Mouse (Mus musculus): Measurements from ENCODE around the gene Med27. TPM values are rescaled to one million over a fixed set of nuclear protein-coding genes. Genes with fewer than 3 reads are reported as not detected.

The Med27 gene
- polyA plus RNA-seq, 1 experiment: 99.7 TPM

GRCm38 (mm10) chr2:29532173-29532572 is 185.6 kb downstream of the Med27 start:
- no peak for TF ChIP-seq FLI1 (IDR thresholded peaks at IDR 0.05; ENCODE audit: low read length)
- TF ChIP-seq GATA1 (IDR thresholded peaks at IDR 0.05; ENCODE audit: borderline replicate concordance, low read length): no peak
- Histone ChIP-seq H3K4me1 (no peaks in the 10 kb centered on the region), H3K27me3 (replicated peaks) (peaks cover 49% of the 10 kb centered on the region), H3K4me3 (replicated peaks) (no peak overlapping the region), H3K9me3 (no peaks in the 10 kb centered on the region), H3K36me3 (replicated peaks; ENCODE audit: low read length) (no peaks in the 10 kb centered on the region)

DNA sequence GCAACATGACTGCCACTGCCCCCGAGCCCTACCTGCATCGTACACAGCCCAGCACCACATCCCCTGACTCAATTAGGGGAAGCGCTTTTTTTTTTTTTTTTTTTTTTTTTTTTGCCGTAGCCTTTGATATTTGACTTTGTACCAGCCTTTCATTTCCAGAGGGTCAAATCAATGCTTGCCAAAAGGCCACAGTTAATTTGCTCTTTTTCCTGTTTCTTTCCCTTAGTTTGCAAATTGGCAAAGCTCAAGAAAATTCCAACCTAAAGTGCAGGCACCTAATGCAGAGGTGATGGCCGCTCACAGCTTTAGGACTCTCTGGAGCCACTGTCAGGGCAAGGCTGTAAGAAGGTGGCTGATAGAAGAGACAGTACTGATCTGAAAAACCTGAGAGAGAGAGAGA is 186.3 kb downstream of the Med27 start:
- H3K4me1 ChIP-seq: no peaks in the 10 kb centered on the region
- TF ChIP-seq FLI1 (IDR thresholded peaks at IDR 0.05; ENCODE audit: low read length) (no peak), GATA1 (IDR thresholded peaks at IDR 0.05; ENCODE audit: borderline replicate concordance, low read length) (no peak)
- H3K27me3 ChIP-seq (replicated peaks): peaks cover 56% of the 10 kb centered on the region
- no peaks in the 10 kb centered on the region for H3K9me3 ChIP-seq
- H3K36me3 ChIP-seq (replicated peaks; ENCODE audit: low read length): no peaks in the 10 kb centered on the region
- no peak overlapping the region for H3K4me3 ChIP-seq (replicated peaks)

GRCm38 (mm10) chr2:29535566-29536244 is 189.1 kb downstream of the Med27 start:
- Histone ChIP-seq H3K4me3 (replicated peaks) (no peak overlapping the region), H3K27me3 (replicated peaks) (peaks cover 70% of the 10 kb centered on the region), H3K4me1 (no peaks in the 10 kb centered on the region), H3K9me3 (no peaks in the 10 kb centered on the region), H3K36me3 (replicated peaks; ENCODE audit: low read length) (no peaks in the 10 kb centered on the region)
- no peak for TF ChIP-seq FLI1 (IDR thresholded peaks at IDR 0.05; ENCODE audit: low read length)
- no peak for TF ChIP-seq GATA1 (IDR thresholded peaks at IDR 0.05; ENCODE audit: borderline replicate concordance, low read length)

DNA sequence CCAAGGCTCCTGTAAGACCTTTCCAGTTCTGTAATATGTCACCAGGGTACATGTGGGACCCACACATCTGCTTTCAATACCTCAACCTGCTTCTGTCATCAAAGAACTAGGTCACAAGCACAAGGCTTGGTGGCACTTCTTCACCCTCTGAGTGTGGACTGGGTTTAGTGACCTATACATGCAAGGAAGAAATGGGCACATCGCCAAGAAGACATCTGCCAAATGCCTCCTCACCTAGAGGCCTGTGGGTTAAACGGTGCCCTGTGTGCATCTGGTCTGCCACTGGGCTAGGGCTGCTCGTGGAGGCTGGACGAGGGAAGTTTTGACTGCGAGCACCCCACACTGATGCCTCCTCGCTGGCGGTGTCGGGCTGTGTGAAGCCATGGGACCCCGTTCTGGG is 189.9 kb downstream of the Med27 start:
- H3K4me1 ChIP-seq: no peaks in the 10 kb centered on the region
- no peak overlapping the region for H3K4me3 ChIP-seq (replicated peaks)
- no peaks in the 10 kb centered on the region for H3K36me3 ChIP-seq (replicated peaks; ENCODE audit: low read length)
- no peaks in the 10 kb centered on the region for H3K9me3 ChIP-seq
- no peak for TF ChIP-seq FLI1 (IDR thresholded peaks at IDR 0.05; ENCODE audit: low read length)
- TF ChIP-seq GATA1 (IDR thresholded peaks at IDR 0.05; ENCODE audit: borderline replicate concordance, low read length): no peak
- H3K27me3 ChIP-seq (replicated peaks): peaks cover 69% of the 10 kb centered on the region

DNA sequence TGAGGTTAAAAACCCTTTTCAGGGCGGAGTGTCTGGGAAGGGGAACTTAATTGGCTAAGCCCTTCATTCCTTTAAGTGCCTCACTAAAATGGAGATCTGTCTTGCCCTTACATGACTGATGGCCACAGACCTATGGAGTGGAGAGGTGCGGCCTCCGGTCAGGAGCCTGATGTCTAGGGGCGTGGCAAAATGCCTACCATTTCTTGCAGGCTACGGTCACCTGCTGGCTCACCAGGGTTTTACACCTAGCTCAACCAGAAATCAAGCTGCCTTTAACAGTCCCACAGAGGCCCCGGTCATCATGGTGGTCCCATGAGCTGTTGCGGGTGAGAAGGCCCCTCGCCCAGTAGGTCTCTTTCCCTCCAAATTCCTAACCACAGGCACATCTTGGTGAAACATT is 190.7 kb downstream of the Med27 start:
- Histone ChIP-seq H3K9me3 (no peaks in the 10 kb centered on the region), H3K4me1 (no peaks in the 10 kb centered on the region), H3K36me3 (replicated peaks; ENCODE audit: low read length) (no peaks in the 10 kb centered on the region), H3K4me3 (replicated peaks) (no peak overlapping the region), H3K27me3 (replicated peaks) (peaks cover 69% of the 10 kb centered on the region)
- no peak for TF ChIP-seq GATA1 (IDR thresholded peaks at IDR 0.05; ENCODE audit: borderline replicate concordance, low read length)
- TF ChIP-seq FLI1 (IDR thresholded peaks at IDR 0.05; ENCODE audit: low read length): no peak

DNA sequence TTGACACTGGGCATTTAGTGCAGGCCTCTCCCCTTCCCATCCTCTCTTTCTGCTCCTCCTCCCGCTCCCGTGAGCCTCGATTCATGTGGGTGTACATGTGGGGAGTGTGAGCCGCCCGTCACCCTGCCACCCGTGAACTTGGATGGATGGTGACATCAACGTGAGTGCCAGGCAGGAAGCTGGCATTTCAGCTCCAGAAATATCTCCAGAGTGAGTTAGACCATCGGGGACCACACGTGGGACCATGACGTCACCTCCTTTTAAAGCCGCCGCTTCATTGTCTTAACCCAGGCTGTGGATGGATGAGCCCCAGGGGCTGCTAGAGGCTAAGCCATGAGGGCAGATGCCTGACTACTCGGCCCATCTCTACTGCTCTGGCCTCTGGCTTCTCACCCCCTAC is 195.4 kb downstream of the Med27 start:
- peaks cover 74% of the 10 kb centered on the region for H3K27me3 ChIP-seq (replicated peaks)
- TF ChIP-seq GATA1 (IDR thresholded peaks at IDR 0.05; ENCODE audit: borderline replicate concordance, low read length) (no peak), FLI1 (IDR thresholded peaks at IDR 0.05; ENCODE audit: low read length) (no peak)
- no peaks in the 10 kb centered on the region for H3K9me3 ChIP-seq
- no peaks in the 10 kb centered on the region for H3K36me3 ChIP-seq (replicated peaks; ENCODE audit: low read length)
- H3K4me3 ChIP-seq (replicated peaks): no peak overlapping the region
- peaks cover 5% of the 10 kb centered on the region; the same call in 1 of the 2 replicates for H3K4me1 ChIP-seq

DNA sequence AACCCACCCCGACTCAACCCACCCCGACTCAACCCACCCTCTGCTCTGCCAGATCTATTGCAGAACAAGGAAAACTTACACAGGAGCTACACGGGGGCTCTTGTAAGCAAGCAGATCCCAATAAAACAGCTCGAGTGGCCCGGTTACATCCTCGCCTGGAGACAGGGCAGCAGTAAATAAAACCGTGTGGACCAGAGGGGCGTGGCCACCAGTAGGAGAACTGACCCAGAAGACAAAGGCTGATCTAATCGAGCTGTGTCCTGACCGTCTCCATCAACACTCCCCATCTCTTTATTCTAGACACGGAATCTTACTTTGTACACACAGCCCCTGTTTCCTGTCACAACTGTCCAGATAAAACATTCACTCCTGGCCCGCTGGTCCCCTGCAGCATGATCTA is 200.0 kb downstream of the Med27 start:
- Histone ChIP-seq H3K36me3 (replicated peaks; ENCODE audit: low read length) (no peaks in the 10 kb centered on the region), H3K4me1 (peaks cover 5% of the 10 kb centered on the region; the same call in 1 of the 2 replicates), H3K9me3 (no peaks in the 10 kb centered on the region), H3K4me3 (replicated peaks) (no peak overlapping the region), H3K27me3 (replicated peaks) (peaks cover 59% of the 10 kb centered on the region)
- TF ChIP-seq FLI1 (IDR thresholded peaks at IDR 0.05; ENCODE audit: low read length): no peak
- TF ChIP-seq GATA1 (IDR thresholded peaks at IDR 0.05; ENCODE audit: borderline replicate concordance, low read length): no peak

GRCm38 (mm10) chr2:29551816-29552585 is 205.4 kb downstream of the Med27 start:
- Histone ChIP-seq H3K9me3 (no peaks in the 10 kb centered on the region), H3K27me3 (replicated peaks) (peaks cover 31% of the 10 kb centered on the region), H3K4me3 (replicated peaks) (no peak overlapping the region), H3K4me1 (no peaks in the 10 kb centered on the region; the same call in 1 of the 2 replicates), H3K36me3 (replicated peaks; ENCODE audit: low read length) (no peaks in the 10 kb centered on the region)
- TF ChIP-seq GATA1 (IDR thresholded peaks at IDR 0.05; ENCODE audit: borderline replicate concordance, low read length): no peak

DNA sequence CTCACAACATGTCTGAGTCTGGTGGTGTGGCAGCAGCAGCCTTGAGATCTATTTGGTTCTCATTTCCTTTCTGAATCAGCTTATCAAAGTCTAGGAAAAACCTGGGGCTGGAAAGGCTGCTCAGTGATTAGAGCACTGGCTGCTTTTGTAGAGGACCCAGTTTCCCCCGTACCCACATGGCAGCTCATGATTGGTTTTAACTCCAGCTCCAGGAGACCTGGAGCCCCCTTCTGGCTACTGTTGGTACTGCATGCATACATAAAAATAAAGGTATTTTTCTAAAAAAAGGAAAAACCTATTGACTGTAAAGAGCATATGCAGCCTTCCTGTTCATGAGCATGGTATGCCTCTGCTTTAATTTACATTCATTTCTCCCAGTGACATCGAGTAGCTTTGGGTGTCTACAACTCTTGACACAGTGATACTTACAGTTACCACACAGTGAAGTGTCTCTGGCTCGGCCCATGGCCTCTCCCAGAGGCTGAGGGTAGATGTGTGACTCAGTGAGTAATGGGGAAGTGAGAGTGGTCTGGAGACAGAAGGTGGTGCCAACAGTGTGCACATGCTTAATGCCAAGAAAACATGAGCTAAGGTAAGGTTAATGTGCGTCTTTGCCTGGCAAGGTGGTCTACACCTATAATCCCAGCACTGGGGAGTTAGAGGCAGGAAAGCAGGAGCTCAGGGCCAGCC is 207.5 kb downstream of the Med27 start:
- Histone ChIP-seq H3K4me1 (no peaks in the 10 kb centered on the region; the same call in 1 of the 2 replicates), H3K9me3 (no peaks in the 10 kb centered on the region), H3K4me3 (replicated peaks) (no peak overlapping the region), H3K36me3 (replicated peaks; ENCODE audit: low read length) (no peaks in the 10 kb centered on the region), H3K27me3 (replicated peaks) (peaks cover 42% of the 10 kb centered on the region)
- TF ChIP-seq GATA1 (IDR thresholded peaks at IDR 0.05; ENCODE audit: borderline replicate concordance, low read length): no peak
- no peak for TF ChIP-seq FLI1 (IDR thresholded peaks at IDR 0.05; ENCODE audit: low read length)

- Histone ChIP-seq H3K36me3 (replicated peaks; ENCODE audit: low read length) (no peaks in the 10 kb centered on the region), H3K4me3 (replicated peaks) (no peak overlapping the region), H3K9me3 (peaks cover 4% of the 10 kb centered on the region; the same call in 1 of the 2 replicates), H3K4me1 (no peaks in the 10 kb centered on the region; the same call in 1 of the 2 replicates), H3K27me3 (replicated peaks) (peaks cover 50% of the 10 kb centered on the region)
- TF ChIP-seq GATA1 (IDR thresholded peaks at IDR 0.05; ENCODE audit: borderline replicate concordance, low read length) (no peak), FLI1 (IDR thresholded peaks at IDR 0.05; ENCODE audit: low read length) (no peak)
These were observed 211.9 kb downstream of the Med27 start for GRCm38 (mm10) chr2:29558561-29558960.
